Mouse (Mus musculus): ENCODE data around the gene Il20ra.

Gene Il20ra

GRCm38 (mm10) chr10:19765459-19765858 is 53.1 kb downstream of the Il20ra start:
- no peak for DNase-seq (ENCODE audit: low spot score)

GRCm38 (mm10) chr10:19779092-19779491 is 66.7 kb downstream of the Il20ra start:
- no peak for DNase-seq (ENCODE audit: low spot score)

GRCm38 (mm10) chr10:19781365-19781764 is 69.0 kb downstream of the Il20ra start:
- DNase-seq (ENCODE audit: low spot score): no peak

GRCm38 (mm10) chr10:19794996-19795395 is 82.6 kb downstream of the Il20ra start:
- no peak for DNase-seq (ENCODE audit: low spot score)

GRCm38 (mm10) chr10:19802958-19803357 is 90.6 kb downstream of the Il20ra start:
- DNase-seq (ENCODE audit: low spot score): no peak

- no peak for DNase-seq (ENCODE audit: low spot score)
Observed at GRCm38 (mm10) chr10:19804763-19805162, 92.4 kb downstream of the Il20ra start.

Data from yolk sac, embryonic 10.5 days (tissue).